Mouse (Mus musculus) testis, postnatal 10 days (tissue): ENCODE measurements around the gene Dohh.

Experiments
- DNase-seq: peaks from one replicate; pipeline ENCODE4 v3.0.0; 2021; ENCODE audit warnings: low spot score

Dohh gene

GRCm38 (mm10) chr10:81430831-81431525 lies 46.8 kb downstream of the Dohh start:
- peak; percentile 84 for DNase-seq

GRCm38 (mm10) chr10:81431526-81432168 lies 47.4 kb downstream of the Dohh start:
- peak; percentile 78 for DNase-seq

- DNase-seq: no peak
Observed at GRCm38 (mm10) chr10:81432169-81432867, 48.1 kb downstream of the Dohh start.

GRCm38 (mm10) chr10:81432868-81433262 lies 48.6 kb downstream of the Dohh start:
- DNase-seq: peak; percentile 94

GRCm38 (mm10) chr10:81433541-81434289 lies 49.5 kb downstream of the Dohh start:
- DNase-seq: peak; percentile 64

- DNase-seq: peak; percentile 61
Observed at GRCm38 (mm10) chr10:81434361-81435263, 50.4 kb downstream of the Dohh start.

- DNase-seq: peak; percentile 90
Observed at GRCm38 (mm10) chr10:81435436-81435835, 51.2 kb downstream of the Dohh start.
